Mouse (Mus musculus) hindbrain, embryonic 11.5 days (tissue): ENCODE measurements around the gene C6. TPM values are rescaled to one million over a fixed set of nuclear protein-coding genes. Genes with fewer than 3 reads are reported as not detected.
A peak's percentile ranks its signal among the peaks of the same experiment; 100 is the strongest.

Experiments used
- ATAC-seq: fragments of 200-750 bp; cut with Nextera tagmentation; 2 replicates; pipeline ENCODE4 v1.8.0; 2017; ENCODE audit warnings: mild to moderate bottlenecking, moderate TSS enrichment, moderate library complexity; ENCODE audit not compliant: low FRiP score
- DNase-seq: peaks from one replicate; pipeline ENCODE4 v3.0.0-alpha.2; 2015; ENCODE audit warnings: low spot score
- H3K27ac ChIP-seq: fragments of 300-500 bp; sonication (generic); 2 replicates; pipeline ENCODE4 v1.5.1; 2014; ENCODE audit warnings: mild to moderate bottlenecking, low read depth, low read length
- H3K27me3 ChIP-seq: fragments of 300-500 bp; sonication (generic); 2 replicates; pipeline ENCODE4 v1.6.1; 2014; ENCODE audit warnings: mild to moderate bottlenecking, low read length, moderate library complexity, mixed read lengths; ENCODE audit not compliant: control insufficient read depth, insufficient read depth
- H3K36me3 ChIP-seq: fragments of 300-500 bp; sonication (generic); 2 replicates; pipeline ENCODE4 v1.6.1; 2014; ENCODE audit warnings: mild to moderate bottlenecking, low read length, moderate library complexity, mixed read lengths; ENCODE audit not compliant: control insufficient read depth, insufficient read depth
- H3K4me1 ChIP-seq: fragments of 300-500 bp; sonication (generic); replicated peaks from 2 replicates; pipeline ENCODE4 v1.6.1; 2014; ENCODE audit warnings: low read length, mixed read lengths; ENCODE audit not compliant: control insufficient read depth, insufficient read depth
- H3K4me2 ChIP-seq: fragments of 300-500 bp; sonication (generic); replicated peaks from 2 replicates; pipeline ENCODE4 v1.6.1; 2014; ENCODE audit warnings: mild to moderate bottlenecking, low read depth, low read length
- H3K4me3 ChIP-seq: fragments of 300-500 bp; sonication (generic); 2 replicates; pipeline ENCODE4 v1.5.1; 2014; ENCODE audit warnings: low read depth, low read length
- H3K9ac ChIP-seq: fragments of 300-500 bp; sonication (generic); 2 replicates; pipeline ENCODE4 v1.6.1; 2014; ENCODE audit warnings: low read depth, low read length
- H3K9me3 ChIP-seq: fragments of 300-500 bp; sonication (generic); 2 replicates; pipeline ENCODE4 v1.6.1; 2016; ENCODE audit warnings: low read length; ENCODE audit not compliant: control insufficient read depth
- WGBS: fragments of 180-500 bp; shearing (Covaris S2); extraction: QIAGEN DNeasy Blood & Tissue Kit; methylation state at CpG from one replicate; pipeline ENCODE4 v1.1.7; 2014; 5-methylcytosine and 5-hydroxymethylcytosine counted together
- polyA plus RNA-seq: library from polyadenylated mRNA; unstranded; fragments of >200 nt; fragmentation: Nextera tagmentation; extraction: Ambion mirVana; gene quantifications from 2 replicates; pipeline ENCODE4 v1.2.1, GENCODE M21; 2014

The C6 gene
- polyA plus RNA-seq, 1 experiment from 2014 or later = not detected

GRCm38 (mm10) chr15:4814976-4815375, 88.0 kb downstream of the C6 start:
- no peaks in the 10 kb centered on the region for H3K27me3 ChIP-seq
- no peak overlapping the region for H3K4me3 ChIP-seq
- H3K9me3 ChIP-seq = no peaks in the 10 kb centered on the region
- no peak for DNase-seq
- H3K27ac ChIP-seq = no peak overlapping the region
- no peaks in the 10 kb centered on the region for H3K36me3 ChIP-seq
- 92% methylated on average over 5 of the region's 5 CpGs for WGBS
- H3K4me1 ChIP-seq = no peaks in the 10 kb centered on the region
- H3K9ac ChIP-seq = no peak overlapping the region
- no peak for ATAC-seq
- no peak overlapping the region for H3K4me2 ChIP-seq

GRCm38 (mm10) chr15:4815711-4816110, 88.7 kb downstream of the C6 start:
- Histone ChIP-seq H3K4me1 (no peaks in the 10 kb centered on the region), H3K4me3 (no peak overlapping the region), H3K27ac (no peak overlapping the region), H3K9me3 (no peaks in the 10 kb centered on the region), H3K27me3 (no peaks in the 10 kb centered on the region), H3K4me2 (no peak overlapping the region), H3K36me3 (no peaks in the 10 kb centered on the region), H3K9ac (no peak overlapping the region)
- 76% methylated on average over 2 of the region's 2 CpGs for WGBS
- ATAC-seq (no peak), DNase-seq (no peak)

GRCm38 (mm10) chr15:4816752-4817493, 89.9 kb downstream of the C6 start:
- 90% methylated on average over 10 of the region's 10 CpGs for WGBS
- Histone ChIP-seq H3K27me3 (no peaks in the 10 kb centered on the region), H3K4me1 (no peaks in the 10 kb centered on the region), H3K4me2 (no peak overlapping the region), H3K27ac (no peak overlapping the region), H3K9me3 (no peaks in the 10 kb centered on the region), H3K36me3 (no peaks in the 10 kb centered on the region), H3K9ac (no peak overlapping the region), H3K4me3 (no peak overlapping the region)
- DNase-seq (no peak), ATAC-seq (no peak)

GRCm38 (mm10) chr15:4818437-4818836, 91.5 kb downstream of the C6 start:
- ATAC-seq (peak; percentile 53), DNase-seq (no peak)
- no peak overlapping the region for H3K4me2 ChIP-seq
- H3K27me3 ChIP-seq = no peaks in the 10 kb centered on the region
- H3K9ac ChIP-seq = no peak overlapping the region
- no peak overlapping the region for H3K4me3 ChIP-seq
- H3K36me3 ChIP-seq = no peaks in the 10 kb centered on the region
- H3K27ac ChIP-seq = no peak overlapping the region
- no peaks in the 10 kb centered on the region for H3K4me1 ChIP-seq
- no peaks in the 10 kb centered on the region for H3K9me3 ChIP-seq
- WGBS = 68% methylated on average over 3 of the region's 3 CpGs

- Histone ChIP-seq H3K4me1 (no peaks in the 10 kb centered on the region), H3K36me3 (no peaks in the 10 kb centered on the region), H3K4me2 (no peak overlapping the region), H3K27ac (no peak overlapping the region), H3K9me3 (no peaks in the 10 kb centered on the region), H3K4me3 (no peak overlapping the region), H3K27me3 (no peaks in the 10 kb centered on the region), H3K9ac (no peak overlapping the region)
- DNase-seq = no peak
- 90% methylated on average over 1 of the region's 1 CpGs for WGBS
- no peak for ATAC-seq
Observed at GRCm38 (mm10) chr15:4821161-4821560, 94.2 kb downstream of the C6 start.

GRCm38 (mm10) chr15:4821824-4822223, 94.8 kb downstream of the C6 start:
- no peak for ATAC-seq
- no peak overlapping the region for H3K4me2 ChIP-seq
- H3K27me3 ChIP-seq = no peaks in the 10 kb centered on the region
- no peak overlapping the region for H3K27ac ChIP-seq
- H3K36me3 ChIP-seq = no peaks in the 10 kb centered on the region
- H3K9me3 ChIP-seq = no peaks in the 10 kb centered on the region
- WGBS = 93% methylated on average over 8 of the region's 8 CpGs
- H3K4me3 ChIP-seq = no peak overlapping the region
- DNase-seq = no peak
- H3K4me1 ChIP-seq = no peaks in the 10 kb centered on the region
- no peak overlapping the region for H3K9ac ChIP-seq

- Histone ChIP-seq H3K4me3 (no peak overlapping the region), H3K9ac (no peak overlapping the region), H3K4me1 (no peaks in the 10 kb centered on the region), H3K9me3 (no peaks in the 10 kb centered on the region), H3K36me3 (no peaks in the 10 kb centered on the region), H3K4me2 (no peak overlapping the region), H3K27me3 (no peaks in the 10 kb centered on the region), H3K27ac (no peak overlapping the region)
- DNase-seq (no peak), ATAC-seq (no peak)
Observed at GRCm38 (mm10) chr15:4827736-4828135, 100.8 kb downstream of the C6 start.

- no peaks in the 10 kb centered on the region for H3K27me3 ChIP-seq
- H3K4me1 ChIP-seq = no peaks in the 10 kb centered on the region
- ATAC-seq (no peak), DNase-seq (no peak)
- no peaks in the 10 kb centered on the region for H3K9me3 ChIP-seq
- no peaks in the 10 kb centered on the region for H3K36me3 ChIP-seq
- H3K9ac ChIP-seq = no peak overlapping the region
- H3K4me3 ChIP-seq = no peak overlapping the region
- H3K4me2 ChIP-seq = no peak overlapping the region
- no peak overlapping the region for H3K27ac ChIP-seq
- WGBS = 82% methylated on average over 3 of the region's 3 CpGs
Observed at GRCm38 (mm10) chr15:4836354-4836753, 109.4 kb downstream of the C6 start.

GRCm38 (mm10) chr15:4850015-4850414, 123.0 kb downstream of the C6 start:
- no peak for ATAC-seq
- H3K27me3 ChIP-seq = no peaks in the 10 kb centered on the region
- no peak for DNase-seq
- no peak overlapping the region for H3K4me2 ChIP-seq
- no peak overlapping the region for H3K4me3 ChIP-seq
- 79% methylated on average over 1 of the region's 1 CpGs for WGBS
- no peaks in the 10 kb centered on the region for H3K9me3 ChIP-seq
- H3K36me3 ChIP-seq = no peaks in the 10 kb centered on the region
- H3K27ac ChIP-seq = no peak overlapping the region
- no peak overlapping the region for H3K9ac ChIP-seq
- H3K4me1 ChIP-seq = no peaks in the 10 kb centered on the region
